Mouse (Mus musculus): ENCODE measurements around the gene Zkscan17.

The Zkscan17 gene

GRCm38 (mm10) chr11:59519741-59520495 lies 6.6 kb downstream of the Zkscan17 start:
- ATAC-seq (ENCODE audit: low TSS enrichment), result no peak

DNA sequence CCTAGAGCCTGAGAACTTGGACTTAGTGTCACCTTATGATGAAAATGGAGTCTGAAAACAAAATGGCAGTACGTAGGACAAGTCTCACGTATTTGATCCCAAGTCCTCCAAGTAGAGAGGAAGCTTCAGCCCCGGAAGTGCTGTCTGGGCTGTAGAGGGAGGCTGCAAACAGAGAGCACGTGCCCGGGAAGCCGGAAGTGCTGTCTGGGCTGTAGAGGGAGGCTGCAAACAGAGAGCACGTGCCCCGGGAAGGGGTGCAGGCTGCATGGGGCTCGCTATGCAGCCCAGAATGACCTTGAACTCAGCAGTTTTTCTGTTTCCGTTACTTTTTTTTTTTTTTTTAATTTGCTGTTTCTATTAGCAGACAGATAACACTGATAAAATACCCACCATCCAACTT lies 8.3 kb downstream of the Zkscan17 start:
- ATAC-seq (ENCODE audit: low TSS enrichment), result no peak

DNA sequence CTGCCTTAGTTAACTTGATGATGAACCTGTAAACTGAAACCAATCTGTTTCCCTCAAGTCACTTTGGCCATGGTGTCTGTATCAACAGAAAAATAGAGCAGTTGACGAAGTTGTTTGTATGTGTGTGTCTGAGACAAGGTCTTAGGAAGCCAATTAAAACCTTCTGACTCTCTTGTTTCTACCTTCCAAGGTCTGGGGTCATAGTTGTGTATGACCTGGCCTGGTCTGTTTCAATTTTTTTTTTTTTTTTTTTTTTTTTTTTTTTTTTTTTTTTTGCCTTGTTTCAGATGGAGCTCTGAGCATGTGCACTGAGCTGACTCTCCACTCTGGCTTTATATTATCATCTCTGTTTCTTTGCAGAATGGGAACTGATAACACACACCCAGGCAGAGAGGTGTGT lies 9.1 kb downstream of the Zkscan17 start:
- ATAC-seq (ENCODE audit: low TSS enrichment), result no peak

- no peak for ATAC-seq (ENCODE audit: low TSS enrichment)
Observed at GRCm38 (mm10) chr11:59514789-59515188, 11.8 kb downstream of the Zkscan17 start.

DNA sequence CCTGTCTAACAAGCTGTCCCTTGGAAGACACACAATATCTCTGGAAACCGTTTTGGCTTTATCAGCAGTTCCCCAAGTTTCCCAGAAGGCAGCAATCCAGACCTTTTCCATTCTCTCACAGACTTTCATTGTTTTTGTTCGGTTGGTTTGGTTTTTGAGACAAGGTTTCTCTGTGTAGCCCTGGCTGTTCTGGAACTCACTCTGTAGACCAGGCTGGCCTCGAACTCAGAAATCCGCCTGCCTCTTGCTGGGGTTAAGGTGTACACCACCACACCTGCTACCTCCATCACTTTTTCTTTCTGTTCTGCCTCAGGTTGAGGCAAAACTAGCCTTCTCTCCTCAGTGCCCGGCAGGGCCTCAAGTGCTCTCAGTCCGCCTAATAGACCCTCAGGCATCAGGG lies 12.2 kb downstream of the Zkscan17 start:
- ATAC-seq (ENCODE audit: low TSS enrichment), result no peak

DNA sequence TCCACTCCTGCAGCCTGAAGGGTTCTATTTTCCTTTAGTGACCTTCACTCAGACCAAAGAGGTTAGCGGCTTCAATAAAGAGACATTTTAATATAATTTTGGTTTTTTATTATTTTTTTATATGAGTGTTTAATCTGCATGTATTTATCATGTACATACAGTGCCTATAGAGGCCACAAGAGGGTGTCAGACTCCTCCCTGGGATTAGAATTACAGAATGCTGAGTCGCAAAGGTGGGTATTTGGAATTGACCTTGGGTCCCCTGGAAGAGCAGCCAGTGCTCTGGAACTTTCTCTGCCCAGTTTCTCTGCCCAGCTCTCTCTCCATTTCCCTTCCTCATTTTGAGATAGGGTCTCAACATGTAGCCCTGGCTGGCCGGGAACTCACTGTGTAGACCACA lies 13.0 kb downstream of the Zkscan17 start:
- no peak for ATAC-seq (ENCODE audit: low TSS enrichment)

- no peak for ATAC-seq (ENCODE audit: low TSS enrichment)
Observed at GRCm38 (mm10) chr11:59512733-59513132, 13.8 kb downstream of the Zkscan17 start.

DNA sequence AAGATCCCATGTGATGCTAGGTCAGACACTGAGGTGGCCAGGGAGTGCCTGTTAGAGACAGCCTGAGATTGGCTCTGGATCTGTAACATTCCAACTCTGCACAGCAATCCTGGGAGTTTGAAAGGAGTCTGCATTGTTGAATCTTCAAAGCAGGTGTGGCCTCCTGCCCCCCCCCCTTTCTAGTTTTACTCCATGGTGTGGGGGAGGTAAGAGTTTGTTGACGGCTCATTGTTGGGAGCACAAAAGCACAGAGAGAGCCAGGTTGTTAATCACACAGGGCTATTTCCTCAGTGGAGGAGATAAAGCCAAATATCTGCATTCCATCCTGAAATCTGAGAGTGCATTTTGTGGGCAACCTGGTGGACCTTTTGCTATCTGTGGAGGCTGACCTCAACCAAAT lies 15.0 kb downstream of the Zkscan17 start:
- no peak for ATAC-seq (ENCODE audit: low TSS enrichment)

DNA sequence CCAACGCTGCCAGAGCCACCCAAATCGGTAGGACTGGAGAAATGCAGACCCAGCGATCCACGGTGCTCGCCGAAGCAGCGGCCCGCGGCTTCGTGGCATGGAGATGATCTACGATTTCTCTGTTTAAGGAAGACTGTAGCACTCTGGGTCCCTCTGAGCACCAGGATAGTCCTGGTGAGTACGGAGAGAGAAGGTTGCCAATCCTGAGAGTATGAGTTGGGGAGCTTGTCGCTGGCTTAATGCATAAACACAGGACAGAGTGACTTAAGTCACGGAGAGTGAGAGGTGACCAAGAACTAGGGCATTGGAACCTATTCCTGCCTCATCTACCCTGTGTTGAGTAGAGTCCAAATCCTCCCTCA lies 19.9 kb downstream of the Zkscan17 start:
- ATAC-seq (ENCODE audit: low TSS enrichment), result peak; percentile 38

GRCm38 (mm10) chr11:59505839-59506712 lies 20.5 kb downstream of the Zkscan17 start:
- ATAC-seq (ENCODE audit: low TSS enrichment), result peak; percentile 56

GRCm38 (mm10) chr11:59505351-59505838 lies 21.2 kb downstream of the Zkscan17 start:
- ATAC-seq (ENCODE audit: low TSS enrichment), result peak; percentile 60

- ATAC-seq (ENCODE audit: low TSS enrichment), result no peak
Observed at GRCm38 (mm10) chr11:59501978-59502700, 24.4 kb downstream of the Zkscan17 start.

DNA sequence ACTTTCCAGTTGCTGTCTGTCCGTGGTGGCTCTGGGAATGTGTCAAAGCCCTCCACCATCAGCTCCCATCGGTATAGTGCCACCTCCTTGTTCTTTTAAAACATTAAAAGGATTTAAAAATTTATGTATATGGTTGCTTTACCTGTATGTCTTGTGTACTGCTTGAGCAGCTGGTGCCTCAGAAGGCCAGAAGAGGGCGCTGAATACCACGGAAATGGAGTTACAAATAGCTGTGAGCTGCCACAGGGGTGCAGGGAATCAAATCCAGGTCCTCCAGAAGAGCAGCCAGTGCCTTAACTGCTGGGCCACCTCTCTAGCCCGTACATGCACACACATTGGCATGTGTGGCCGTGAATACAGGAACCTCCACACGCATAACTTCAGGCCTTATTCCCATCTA lies 28.8 kb downstream of the Zkscan17 start:
- no peak for ATAC-seq (ENCODE audit: low TSS enrichment)

GRCm38 (mm10) chr11:59496672-59497310 lies 29.8 kb downstream of the Zkscan17 start:
- peak; percentile 63 for ATAC-seq (ENCODE audit: low TSS enrichment)

DNA sequence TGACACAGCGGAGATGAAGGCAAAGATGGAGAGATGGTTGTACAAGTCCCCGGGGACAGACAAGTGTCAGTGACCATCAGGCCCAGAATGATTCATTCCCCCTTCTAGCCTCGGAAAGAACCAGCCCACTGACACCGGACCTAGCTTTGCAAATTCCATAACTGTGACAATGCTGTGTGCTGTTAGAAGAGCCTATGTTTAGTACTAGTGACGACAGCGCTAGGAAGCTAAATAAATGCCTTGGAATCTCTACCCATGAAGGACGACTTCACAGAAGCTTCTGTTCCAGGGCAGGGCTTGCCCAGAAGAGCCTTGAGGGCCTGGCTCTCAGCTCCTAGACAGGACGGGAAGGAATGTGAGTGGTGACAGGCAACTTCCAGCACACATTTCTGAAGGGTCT lies 40.3 kb downstream of the Zkscan17 start:
- ATAC-seq (ENCODE audit: low TSS enrichment), result peak; percentile 78

DNA sequence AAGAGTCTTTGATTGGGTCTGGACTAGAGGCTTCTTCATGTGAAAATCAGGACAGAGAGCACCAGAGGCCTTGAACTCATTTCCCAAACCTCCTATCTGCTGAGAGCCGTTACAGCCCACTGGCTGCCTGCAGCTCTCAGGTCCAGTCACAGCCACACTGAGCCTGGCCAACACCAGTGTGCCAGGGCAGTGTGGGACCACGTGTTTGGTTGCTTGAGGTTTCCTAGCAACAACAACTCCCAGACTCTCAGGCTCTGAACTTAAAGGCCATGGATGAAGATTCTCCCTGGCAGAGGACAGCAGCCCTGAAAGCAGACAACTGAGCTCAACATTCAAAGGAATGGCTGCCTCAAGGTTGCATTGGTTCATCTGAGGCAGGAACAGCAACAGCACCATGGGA lies 40.9 kb downstream of the Zkscan17 start:
- ATAC-seq (ENCODE audit: low TSS enrichment), result 0 out of 2 replicates have a peak, but pooled peaks have one; percentile 3

- ATAC-seq (ENCODE audit: low TSS enrichment), result no peak
Observed at GRCm38 (mm10) chr11:59483212-59483611, 43.3 kb downstream of the Zkscan17 start.

- no peak for ATAC-seq (ENCODE audit: low TSS enrichment)
Observed at GRCm38 (mm10) chr11:59477240-59477639, 49.3 kb downstream of the Zkscan17 start.

- peak; percentile 96 for ATAC-seq (ENCODE audit: low TSS enrichment)
Observed at GRCm38 (mm10) chr11:59472326-59472677, 54.2 kb downstream of the Zkscan17 start, which contains the start of gene Zfp867. TSS of gene Zfp867 (minus strand) at chr11:59472474.

GRCm38 (mm10) chr11:59471413-59472325 lies 54.9 kb downstream of the Zkscan17 start:
- ATAC-seq (ENCODE audit: low TSS enrichment), result peak; percentile 42; the same call in 1 of the 2 replicates

GRCm38 (mm10) chr11:59460459-59460858 lies 66.1 kb downstream of the Zkscan17 start:
- ATAC-seq (ENCODE audit: low TSS enrichment), result no peak
